Mouse (Mus musculus): ENCODE results near the gene Wdr46.

Wdr46 gene

DNA sequence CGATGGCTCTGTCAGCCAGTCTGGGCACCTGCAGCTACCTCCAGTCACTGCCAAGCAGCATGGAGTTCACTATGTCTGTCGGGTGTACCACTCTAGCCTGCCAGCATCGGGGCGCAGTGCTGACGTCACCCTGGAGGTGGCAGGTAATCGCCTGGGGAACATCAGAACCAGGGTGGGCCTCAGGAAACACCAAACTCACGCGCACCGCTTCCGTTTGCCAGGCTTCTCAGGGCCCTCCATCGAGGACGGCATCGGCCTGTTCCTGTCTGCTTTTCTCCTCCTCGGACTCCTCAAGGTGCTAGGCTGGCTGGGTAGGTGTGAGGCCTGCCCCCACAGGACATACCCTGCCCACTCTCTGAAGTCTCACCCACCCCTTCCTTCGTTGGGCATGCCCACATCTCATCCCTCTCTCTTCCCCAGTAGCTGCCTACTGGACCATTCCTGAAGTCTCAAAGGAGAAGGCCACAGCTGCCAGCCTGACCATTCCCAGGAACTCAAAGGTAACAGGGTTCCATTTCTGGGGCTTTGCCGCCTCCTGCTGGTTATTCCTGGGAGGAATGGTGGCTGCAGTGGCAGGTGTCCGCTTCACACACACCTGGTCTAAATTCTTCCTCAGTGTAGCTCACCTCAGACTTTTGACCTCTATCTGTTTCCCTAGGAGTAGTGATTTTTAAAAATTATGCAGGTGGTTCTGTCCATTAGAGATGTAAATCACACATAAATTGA, 14.1 kb upstream of the Wdr46 start:
- CTCF ChIA-PET: interaction anchor here (1.0 kb wide), 2 partner anchors 15 to 30 kb away, joined by 3 to 11 read pairs; partner anchors contain the start of gene Wdr46

DNA sequence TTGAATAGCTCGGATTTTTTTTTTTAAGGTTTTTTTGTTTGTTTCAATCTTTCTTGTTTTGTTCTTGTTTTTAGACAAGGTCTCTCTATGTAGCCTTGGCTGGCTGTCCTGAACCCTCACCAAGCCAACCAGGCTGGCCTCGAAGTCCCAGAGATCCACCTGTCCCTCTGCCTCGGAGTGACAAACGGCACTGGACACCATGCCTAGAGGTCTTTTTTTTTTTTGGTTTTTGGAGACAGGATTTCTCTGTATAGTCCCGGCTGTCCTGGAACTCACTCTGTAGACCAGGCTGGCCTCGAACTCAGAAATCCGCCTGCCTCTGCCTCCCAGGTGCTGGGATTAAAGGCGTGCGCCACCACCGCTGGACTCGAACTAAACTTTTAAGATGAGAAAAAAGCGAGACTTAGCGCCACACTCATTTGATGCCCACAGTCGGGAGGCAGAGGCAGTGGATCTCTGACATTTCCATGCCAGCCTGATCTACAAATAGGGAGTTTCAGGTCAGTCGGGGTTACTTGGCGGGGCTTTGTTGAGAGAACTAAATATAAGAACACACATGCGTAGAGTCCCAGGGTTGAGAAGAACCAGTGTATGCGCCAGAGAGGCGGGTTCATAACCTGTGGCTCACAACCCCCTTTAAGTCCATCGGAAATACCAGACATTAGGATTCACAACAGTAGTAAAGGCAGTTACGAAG, 12.1 kb upstream of the Wdr46 start:
- CTCF ChIA-PET: interaction anchor here (0.6 to 0.7 kb wide), 3 partner anchors 11 to 18 kb away, joined by 3 to 5 read pairs (median 3); partner anchors contain the start of genes Pfdn6 and Wdr46

DNA sequence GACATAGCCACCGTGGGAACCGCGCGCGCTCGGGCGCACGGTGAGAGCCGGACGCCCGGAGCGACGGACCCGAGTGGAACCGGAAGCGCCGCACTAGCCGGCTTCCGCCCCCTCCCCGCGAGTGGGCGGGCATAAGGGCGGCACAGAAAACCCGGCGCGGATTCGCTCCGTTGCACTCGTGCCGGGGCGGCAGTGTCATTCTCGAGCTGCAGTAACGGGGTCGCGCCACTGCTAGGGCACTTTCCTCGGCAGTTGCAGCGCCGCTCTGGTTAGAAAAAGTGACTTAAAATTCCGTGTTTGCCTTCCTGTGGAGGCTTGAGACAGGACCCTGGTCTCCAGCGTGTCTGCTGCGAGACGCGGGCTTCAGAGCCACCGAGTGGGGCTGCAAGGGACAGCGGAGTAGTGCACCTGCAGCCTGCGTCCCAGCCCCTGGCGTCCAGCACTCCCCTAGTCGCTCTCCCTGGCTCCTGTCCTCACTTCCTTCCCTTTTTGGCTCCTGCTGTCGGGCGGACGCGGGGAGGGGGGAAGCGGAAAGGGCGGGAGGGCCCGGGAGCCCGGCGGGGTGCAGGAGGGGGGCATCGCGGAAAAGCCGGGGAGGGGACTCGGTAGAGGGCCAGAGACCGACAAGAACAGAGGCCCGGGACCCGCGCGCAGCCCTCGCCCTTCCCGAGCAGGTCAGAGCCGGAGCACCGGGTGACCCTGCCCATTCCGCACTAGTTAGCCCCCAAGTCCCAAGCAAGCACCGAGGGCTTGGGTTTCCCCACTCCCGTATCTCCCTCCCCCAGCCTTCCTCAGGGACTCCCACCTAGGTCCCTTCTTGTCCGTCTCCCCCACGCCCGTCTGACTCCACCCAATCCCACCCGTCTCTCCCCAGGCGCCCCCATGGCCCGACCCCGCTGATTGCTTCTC, 10.8 kb upstream of the Wdr46 start, which contains the start of gene Rgl2:
Gene Rgl2 (plus strand): TSS at position 173 of the 909 bp plus-strand sequence.
- CTCF ChIA-PET: interaction anchor here (1.5 kb wide), 1 partner anchor 10 kb away, joined by 3 read pairs; the partner anchor contains the start of gene Pfdn6

DNA sequence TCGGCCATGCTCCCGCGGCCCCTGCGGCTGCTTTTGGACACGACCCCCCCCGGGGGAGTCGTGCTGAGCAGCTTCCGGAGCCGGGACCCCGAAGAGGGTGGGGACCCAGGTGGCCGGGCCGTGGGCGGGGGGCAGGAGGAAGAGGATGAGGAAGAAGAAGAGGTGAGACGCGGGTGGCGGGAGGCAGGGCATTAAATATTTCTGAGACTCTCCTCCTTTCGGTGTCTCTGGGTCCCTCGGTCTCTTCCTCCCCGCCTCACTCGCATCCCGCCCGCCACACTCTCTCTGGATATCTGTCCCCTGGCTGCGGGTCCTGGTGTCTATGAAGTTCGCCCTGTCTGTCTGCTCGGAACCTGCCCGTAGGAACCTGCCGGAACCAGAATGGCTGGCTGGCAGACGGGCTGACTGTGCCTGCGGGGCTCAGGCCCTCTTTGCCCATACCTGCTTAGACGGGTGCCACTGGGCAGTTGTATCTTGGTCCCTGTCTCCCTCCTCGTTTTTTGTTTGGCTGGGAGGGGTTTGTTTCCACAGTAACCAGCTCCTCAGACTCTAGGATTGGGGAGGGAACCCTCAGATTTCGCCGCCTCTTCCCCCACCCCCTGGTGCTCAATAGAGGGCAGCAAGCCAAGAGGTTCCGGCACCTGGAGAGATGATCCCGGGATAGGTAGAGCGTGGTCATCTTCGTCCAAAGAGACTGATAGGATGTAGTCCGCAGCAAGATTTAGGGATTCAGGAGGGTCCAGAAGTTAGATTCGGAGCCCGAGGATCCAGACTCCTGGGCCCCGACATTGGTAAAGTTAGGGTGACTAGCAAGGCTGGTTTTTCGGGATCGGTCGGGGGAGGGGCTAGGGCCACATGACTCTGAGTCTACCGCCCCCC, 9.9 kb upstream of the Wdr46 start:
- CTCF ChIA-PET: interaction anchor here (0.6 to 1.5 kb wide), 2 partner anchors 10 to 20 kb away, joined by 3 read pairs; partner anchors contain the start of gene Pfdn6

DNA sequence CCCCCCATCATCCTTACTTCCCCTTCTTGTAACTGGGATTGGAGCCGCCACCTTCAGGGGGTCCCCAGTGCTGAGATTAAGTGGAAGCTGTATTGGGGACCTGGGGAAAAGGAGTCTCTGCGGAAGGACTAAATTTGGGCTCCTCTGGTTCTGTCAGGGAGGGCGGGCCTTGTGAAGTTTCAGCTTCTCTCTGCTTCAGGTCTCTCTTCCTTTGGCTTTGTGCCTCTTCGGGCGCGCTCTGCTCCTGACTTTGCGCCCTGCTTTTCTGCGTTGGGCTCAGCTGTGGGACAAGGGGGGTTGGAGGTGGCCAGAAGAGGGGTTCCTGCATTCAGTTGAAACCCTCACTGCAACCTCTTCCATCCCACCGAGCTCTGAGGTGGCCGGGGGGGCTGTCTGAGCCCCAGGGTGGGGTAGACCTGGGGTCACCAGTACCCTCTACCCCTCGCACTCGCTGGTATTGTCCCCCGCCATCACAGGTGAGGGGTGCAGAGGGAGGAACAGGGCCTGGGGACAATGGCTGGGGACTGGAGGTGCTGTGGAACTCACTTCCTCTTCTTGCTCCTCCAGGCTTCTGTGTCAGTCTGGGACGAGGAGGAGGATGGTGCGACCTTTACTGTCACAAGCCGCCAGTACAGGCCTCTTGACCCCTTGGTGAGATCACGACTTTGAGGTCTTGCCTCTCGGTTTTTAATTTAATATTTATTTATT, 9.1 kb upstream of the Wdr46 start:
- CTCF ChIA-PET: interaction anchor here (0.6 to 1.5 kb wide), 2 partner anchors 9 to 20 kb away, joined by 3 read pairs; partner anchors contain the start of gene Pfdn6

DNA sequence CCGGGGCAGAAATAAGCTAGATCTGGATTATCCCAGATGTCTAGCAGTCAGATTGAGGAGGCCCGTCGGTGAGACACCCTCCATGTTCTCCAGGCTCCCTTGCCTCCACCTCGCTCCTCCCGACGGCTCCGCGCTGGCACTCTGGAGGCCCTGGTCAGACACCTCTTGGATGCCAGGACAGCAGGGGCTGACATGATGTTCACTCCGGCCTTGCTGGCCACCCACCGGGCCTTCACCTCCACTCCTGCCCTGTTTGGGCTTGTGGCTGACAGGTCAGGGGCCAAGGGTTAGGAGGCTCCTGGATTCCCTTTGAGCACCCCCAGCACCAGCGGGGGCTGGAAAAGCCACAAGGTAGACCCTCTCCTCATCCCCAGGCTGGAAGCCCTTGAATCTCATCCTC, 8.5 kb upstream of the Wdr46 start:
- CTCF ChIA-PET: no interaction called here

DNA sequence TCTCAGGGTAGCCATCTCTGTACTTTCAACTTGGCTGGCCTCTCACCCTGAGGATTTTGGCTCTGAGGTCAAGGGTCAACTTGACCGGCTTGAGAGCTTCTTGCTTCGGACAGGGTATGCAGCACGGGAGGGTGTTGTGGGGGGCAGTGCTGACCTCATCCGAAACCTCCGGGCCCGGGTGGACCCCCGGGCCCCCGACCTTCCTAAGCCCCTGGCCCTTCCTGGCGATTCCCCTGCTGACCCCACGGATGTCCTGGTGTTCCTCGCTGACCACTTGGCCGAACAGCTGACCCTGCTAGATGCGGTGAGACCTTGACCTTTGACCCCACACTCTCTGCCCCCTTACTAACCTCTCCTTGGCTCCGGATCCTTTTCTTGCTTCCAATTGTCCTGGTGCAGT, 8.0 kb upstream of the Wdr46 start:
- CTCF ChIA-PET: no interaction called here

DNA sequence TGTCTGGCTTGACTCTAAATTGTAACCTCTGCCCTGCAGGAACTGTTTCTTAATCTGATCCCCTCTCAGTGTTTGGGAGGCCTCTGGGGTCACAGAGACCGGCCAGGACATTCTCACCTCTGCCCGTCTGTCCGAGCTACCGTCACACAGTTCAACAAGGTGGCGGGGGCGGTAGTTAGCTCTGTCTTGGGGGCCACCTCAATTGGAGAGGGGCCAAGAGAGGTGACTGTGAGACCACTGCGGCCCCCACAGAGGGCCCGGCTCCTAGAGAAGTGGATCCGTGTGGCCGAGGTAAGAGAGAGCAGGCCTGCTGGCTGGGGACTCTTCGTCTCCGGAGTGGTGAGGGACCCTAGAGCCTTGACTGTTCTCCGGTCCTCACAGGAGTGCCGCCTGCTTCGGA, 7.5 kb upstream of the Wdr46 start:
- CTCF ChIA-PET: no interaction called here

DNA sequence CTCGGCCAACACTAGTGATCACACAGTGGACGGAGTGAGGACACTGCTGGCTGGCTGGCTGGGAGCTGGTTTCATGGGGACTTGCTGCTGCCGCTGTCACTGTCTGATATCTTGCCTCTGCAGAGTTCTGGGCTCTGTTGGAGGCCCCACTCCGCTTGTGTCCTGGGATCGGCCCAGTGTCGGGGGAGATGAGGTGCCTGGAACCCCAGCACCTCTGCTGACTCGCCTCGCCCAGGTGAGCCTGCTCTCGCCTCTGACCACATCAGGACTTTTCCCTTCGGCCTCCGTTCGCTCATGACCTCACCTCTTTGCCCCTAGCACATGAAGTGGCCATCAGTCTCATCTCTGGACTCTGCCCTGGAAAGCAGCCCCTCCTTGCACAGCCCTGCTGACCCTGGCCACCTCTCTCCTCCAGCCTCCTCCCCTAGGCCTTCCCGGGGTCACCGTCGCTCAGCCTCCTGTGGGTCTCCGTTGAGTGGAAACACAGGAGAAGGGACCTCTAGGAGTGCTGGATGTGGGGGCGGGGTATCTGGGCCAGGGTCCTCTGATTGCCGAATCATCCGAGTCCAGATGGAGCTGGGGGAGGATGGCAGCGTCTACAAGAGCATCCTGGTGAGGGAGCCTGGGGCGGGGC, 4.9 kb upstream of the Wdr46 start:
- CTCF ChIA-PET: no interaction called here

DNA sequence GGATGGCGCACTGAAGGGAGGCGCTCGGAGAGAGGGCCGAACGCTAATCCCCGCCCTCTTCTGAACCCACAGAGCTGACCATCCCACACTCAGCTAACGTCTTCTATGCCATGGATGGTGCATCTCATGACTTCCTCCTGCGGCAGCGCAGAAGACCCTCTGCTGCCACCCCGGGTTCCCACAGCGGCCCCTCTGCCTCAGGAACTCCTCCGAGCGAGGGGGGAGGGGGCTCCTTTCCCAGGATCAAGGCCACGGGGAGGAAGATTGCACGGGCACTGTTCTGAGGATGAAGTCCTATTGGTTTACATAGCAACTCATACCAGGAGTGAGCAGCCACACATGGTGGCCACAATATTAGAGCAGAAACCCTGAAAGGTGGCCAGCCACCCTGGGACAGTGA, 3.5 kb upstream of the Wdr46 start:
- CTCF ChIA-PET: interaction anchor here (0.6 kb wide), 1 partner anchor 1261 kb away, joined by 4 read pairs; no protein-coding TSS in a partner anchor

DNA sequence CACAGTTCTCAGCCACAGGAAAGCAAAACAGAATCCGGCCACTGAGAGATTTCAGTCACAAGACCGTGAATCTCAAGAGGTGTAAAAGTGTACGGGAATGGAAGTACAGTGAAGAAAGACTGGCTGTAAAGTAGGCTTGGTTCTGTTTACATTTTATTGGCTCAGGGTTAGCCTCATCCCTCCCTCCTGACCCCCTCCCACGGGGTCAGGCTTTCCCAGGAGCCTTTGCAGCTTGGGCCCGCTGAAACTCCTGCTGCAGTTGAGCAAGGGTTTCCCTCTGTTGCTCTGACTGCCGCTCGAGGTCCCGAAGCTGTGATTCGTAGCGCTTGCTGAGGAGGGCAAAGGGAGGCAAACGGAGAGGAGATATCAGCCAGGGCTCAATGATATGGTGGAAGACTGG, 1.7 kb upstream of the Wdr46 start:
- CTCF ChIA-PET: no interaction called here

DNA sequence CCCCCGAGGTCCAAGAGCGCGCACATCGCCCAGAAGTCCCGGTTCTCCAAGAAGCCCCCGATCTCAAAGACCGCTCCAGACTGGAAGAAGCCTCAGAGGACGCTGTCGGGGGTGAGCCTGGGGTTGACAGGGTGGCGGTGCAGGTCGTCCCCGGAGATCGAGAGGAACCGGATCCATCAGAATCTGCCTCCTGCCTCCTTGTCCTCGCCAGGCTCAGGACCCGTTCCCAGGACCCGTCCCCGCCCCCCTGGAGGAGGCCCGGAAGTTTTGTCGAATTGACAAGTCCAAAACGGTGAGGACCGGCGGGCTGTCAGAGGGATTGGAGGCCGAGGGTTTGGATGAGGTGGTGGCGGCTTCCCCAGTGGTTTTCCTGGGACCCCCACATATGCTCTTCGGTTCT, 521 bp downstream of the Wdr46 start:
- CTCF ChIA-PET: interaction anchor here (0.8 to 1.4 kb wide), 2 partner anchors 10 to 15 kb away, joined by 3 read pairs; no protein-coding TSS in a partner anchor

DNA sequence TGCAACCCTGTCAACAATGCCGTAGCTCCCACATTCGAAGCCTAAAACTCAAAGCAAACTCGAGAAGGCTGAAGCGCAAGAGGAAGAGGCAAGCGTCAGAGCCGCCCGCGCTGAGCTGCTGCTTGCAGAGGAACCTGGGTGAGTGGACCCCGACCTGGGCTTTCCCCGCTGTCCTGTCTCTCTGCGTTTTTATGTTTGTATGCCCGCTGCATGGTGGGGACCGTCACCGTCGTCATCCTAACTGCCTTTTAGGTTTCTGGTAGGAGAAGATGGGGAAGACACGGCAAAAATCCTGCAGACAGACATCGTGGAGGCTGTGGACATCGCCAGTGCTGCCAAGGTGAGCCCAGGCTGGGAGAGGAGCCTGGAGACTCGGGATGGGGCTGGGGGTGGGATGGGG, 921 bp downstream of the Wdr46 start:
- CTCF ChIA-PET: interaction anchor here (0.8 to 1.4 kb wide), 2 partner anchors 9 to 15 kb away, joined by 3 read pairs; no protein-coding TSS in a partner anchor

DNA sequence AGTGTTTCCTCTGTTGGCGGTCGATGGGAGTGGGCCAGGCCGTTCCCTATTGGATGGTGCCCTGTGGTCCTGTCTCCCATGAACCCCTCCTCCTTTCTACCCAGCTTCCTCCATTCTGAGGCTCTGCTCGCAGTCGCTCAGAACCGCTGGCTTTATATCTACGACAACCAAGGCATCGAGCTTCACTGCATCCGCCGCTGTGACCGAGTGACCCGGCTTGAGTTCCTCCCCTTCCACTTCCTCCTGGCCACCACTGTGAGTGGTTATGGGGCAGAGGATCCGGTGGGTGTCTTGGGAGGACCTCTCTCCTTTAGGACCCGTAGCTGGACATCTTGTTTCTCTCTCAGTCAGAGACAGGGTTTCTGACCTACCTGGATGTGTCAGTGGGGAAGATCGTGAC, 3.0 kb downstream of the Wdr46 start:
- CTCF ChIA-PET: no interaction called here

DNA sequence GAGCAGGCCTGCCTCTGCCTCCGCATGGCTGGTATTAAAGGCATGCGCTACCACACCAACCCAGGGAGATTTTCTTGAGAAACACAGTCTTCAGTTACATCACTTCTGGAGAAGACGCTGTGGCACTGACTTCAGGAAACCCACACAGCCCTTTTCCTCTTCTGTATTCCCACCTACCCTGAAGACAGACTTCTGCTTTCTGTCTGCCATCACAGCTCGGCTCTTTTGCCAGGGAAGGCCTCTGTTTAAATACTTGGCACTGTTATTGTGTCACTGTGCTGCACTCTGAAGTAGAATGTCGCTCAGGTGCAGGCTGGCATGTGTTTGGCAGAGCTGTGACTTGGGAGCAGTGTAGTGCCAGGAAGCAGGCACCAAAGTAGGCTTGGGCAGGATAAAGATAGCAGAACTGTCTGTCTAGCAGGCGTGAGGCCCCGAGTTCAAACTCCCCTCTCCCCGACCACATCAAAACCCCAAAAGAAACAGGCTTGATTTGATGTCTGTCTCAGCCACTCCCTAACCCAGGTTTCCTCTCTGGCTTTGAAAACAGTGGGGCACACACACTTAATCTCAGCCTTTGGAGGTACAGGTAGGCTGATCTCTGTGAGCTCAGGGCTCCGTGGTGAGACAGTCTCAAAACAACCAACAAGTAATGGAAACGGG, 7.1 kb downstream of the Wdr46 start:
- CTCF ChIA-PET: no interaction called here

DNA sequence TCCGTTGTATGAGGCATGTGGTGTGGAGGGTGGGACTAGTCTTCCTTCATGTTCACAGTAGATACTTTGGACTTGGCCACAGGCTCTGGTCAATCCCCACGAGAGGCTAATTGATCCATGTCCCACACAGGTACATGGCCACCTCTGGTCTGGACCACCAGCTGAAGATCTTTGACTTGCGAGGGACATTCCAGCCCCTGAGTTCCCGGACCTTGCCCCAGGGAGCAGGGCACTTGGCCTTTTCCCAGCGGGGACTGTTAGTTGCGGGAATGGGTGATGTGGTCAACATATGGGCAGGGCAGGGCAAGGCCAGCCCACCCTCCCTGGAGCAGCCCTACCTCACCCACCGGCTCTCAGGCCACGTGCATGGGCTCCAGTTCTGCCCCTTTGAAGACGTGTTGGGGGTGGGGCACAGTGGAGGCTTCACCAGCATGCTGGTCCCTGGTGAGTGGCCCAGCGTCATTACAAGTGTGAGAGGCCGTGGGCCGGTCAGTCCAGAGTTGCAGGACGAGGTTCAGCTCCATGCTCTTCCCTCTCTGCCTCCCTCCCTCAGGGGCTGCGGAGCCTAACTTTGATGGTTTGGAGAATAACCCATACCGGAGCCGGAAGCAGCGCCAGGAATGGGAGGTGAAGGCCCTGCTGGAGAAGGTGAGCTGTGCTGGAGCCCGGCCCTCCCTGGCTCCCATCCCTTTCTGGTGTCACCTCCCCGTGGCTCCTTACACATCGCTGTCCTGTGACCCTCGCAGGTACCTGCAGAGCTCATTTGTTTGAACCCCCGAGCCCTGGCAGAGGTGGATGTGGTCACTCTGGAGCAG, 7.8 kb downstream of the Wdr46 start:
- CTCF ChIA-PET: no interaction called here

DNA sequence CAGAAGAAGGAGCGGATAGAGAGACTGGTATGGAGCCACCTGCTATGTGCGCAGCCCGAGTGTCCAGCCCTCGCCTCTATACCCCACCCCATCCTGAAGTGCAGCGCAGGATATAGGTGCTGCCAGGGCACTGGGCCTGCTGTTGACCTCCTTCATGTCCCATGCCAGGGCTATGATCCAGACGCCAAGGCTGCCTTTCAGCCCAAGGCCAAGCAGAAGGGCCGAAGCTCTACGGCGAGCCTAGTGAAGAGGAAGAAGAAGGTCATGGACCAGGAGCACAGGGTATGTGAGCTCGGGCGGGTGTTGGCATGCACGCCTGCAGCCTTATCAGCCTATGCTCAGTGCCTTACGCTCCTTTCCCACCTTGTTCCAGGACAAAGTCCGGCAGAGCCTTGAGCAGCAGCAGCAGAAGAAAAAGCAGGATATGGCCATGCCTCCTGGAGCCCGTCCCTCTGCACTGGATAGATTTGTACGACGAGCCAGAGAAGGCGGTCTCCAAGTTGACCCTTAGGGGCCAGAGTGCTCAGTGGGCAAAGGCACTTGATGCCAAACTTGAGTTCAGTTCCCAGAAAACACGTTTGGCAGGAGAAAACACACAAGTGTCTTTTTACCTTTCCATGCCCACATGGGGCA, 8.6 kb downstream of the Wdr46 start:
- CTCF ChIA-PET: no interaction called here
